Mouse (Mus musculus): ENCODE measurements at regions not wholly inside any gene's neighbourhood (a gene's known extent, or its start where the extent isn't known, plus 50 kb on each side); places are given as distances from the start of the nearest gene placed in this dataset.

DNA sequence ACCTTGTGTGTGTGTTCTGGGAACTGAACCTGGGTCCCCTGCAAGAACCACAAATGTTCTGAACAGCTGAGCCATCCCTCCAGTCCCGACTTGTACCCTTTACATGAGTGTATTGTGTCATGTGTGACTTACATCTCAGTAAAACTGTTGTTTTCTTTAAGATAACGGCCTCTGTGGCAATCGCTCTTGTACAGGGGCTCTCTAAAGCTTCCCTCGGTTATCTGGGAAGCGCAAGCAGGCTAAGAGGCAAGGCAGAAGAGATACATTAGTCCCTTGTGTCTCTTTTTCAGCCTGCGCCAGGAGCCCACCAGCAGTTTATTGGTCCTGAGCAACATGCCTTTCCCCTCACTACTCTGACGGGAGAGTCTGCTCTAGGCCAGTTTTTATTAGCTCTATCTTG is 308.1 kb upstream of the Jmjd1c start:
- DNase-seq (ENCODE audit: low read depth in 1 of 2, low spot score in 2 of 2) = no peak

DNA sequence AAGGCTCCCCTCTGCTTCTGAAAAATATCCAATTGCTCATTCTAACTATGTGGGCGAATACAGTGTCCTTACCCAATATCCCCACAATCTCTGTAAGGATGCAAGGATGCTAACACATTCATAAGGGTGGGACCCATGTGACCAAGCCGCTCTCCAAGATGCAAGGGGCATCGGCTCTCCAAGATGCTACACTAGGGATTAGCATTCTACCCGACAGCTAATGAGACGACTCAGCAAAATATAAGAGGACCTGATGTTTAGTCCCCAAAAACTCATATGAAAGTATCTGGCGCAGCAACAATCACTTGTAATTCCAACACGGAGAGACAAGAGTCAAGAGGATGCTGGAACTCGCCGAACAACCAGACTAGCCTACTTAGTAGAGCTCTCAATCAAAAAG is 299.6 kb upstream of the Jmjd1c start:
- DNase-seq (ENCODE audit: low read depth in 1 of 2, low spot score in 2 of 2) = no peak

DNA sequence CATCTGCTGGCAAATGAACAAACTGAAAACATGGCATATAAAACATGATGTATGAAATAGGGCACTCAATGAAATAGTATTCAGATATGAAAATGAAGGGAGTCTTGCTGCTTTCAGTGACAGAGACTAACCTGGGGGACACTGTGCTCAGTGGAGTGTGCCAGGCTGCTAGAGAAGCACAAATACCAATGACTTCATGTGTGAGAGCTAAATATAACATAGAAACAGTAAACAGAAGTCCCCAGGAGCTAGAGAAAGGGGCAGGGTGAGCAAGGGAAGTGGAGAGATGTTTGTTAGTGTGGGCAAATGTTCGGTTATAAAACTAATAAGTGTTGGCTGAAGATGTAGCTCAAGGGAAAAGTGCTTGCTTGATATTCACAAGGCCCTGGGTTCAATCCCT is 293.2 kb upstream of the Jmjd1c start:
- no peak for DNase-seq (ENCODE audit: low read depth in 1 of 2, low spot score in 2 of 2)

DNA sequence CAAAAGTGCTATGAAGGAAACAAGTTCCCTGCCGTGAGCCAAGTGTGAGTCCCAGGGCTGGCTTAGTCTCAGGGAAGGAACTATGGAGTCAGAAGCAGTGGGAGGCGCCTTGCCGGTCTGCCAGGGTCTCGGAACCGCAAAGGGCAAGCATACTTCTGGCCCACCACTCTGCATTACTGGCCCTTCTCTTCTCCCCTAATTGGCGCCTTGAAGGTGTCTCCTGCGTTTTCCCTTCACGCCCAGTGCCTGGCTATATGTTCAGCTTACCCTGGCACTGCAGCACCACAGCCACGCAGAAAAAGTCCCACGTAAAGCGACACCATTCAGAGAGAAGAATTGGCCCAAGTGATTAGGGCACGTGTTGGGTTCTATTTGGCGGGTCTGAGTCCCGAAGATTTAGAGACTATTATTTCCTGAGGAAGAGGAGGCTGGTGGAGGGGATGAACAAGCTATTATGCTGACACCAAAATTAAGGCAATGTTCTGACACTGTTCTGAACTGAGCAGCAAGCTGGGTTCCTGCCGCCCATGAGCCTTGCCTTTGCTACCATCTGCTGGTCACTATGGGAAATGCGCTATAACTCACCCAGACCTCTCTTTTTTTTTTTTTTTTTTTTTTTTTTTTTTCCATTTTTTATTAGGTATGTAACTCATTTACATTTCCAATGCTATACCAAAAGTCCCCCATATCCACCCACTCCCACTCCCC is 288.5 kb upstream of the Jmjd1c start:
- DNase-seq (ENCODE audit: low read depth in 1 of 2, low spot score in 2 of 2) = peak in 1 of 2 experiments; percentile 9

DNA sequence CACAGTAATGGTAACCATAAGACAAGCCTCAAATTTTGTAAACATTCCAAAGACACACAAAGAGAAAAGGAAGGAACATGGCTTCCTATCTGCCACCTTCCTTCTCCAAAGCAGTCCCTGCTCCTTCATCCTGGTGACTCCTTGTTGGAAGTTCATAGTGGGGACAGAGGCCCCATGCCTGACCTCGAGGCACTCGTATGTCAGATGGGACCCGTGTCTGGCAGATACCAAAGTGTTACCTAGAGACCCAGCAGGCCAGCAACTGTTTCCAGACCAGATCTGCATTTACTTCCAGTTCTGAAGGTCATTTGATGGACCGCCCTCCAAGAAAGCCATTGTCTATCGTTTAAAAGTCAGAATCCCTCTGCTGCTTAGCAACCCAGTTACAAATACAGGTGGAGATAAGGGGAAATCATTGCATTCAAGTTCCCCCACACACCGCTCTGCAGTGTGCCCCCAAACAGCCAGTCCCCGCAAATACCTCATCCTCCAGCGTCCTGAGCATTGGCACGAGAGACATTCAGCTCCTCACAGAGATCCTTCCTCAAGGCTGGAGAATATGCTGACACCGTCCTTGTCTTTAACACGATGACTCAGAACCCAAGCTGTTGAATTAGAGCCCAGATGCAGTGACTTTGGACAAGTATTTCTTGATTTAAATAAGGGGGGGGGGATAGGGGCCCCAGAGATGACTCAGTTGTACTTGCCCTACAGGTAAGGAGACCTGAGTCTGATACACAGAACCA is 283.2 kb upstream of the Jmjd1c start:
- DNase-seq (ENCODE audit: low read depth in 1 of 2, low spot score in 2 of 2) = no peak

DNA sequence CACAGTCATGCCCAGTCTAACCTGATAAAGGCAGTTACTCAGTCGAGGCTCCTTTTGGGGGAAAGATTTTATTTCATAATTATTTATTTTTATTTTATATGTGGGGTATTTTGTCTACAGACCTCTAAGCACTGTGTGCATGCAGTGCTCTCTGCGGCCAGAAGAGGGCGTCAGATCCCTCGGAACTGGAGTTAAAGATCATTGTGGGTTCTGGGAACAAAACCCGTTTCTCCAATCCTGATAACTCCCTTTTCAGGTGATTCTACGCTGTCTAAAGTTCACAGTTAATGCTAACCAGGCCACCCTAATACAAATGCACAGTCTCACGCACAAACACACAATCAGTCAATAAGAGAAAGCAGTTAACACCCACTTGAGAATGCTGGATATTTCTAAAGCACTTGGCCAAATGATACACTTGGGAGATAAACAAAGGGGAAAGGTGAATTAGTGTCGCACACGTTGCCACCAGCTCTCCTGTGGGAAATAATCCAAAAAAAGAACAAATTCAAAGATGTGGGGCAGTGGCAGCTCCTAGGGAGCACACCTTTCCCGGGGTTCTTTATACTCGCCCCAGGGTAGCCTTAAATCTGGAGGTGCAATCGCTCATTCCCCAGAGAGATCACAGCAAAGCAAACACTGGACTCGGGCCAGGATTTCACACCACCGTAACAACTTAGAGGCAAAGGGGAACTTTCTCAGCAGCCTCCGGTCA is 281.9 kb upstream of the Jmjd1c start:
- no peak for DNase-seq (ENCODE audit: low read depth in 1 of 2, low spot score in 2 of 2)

DNA sequence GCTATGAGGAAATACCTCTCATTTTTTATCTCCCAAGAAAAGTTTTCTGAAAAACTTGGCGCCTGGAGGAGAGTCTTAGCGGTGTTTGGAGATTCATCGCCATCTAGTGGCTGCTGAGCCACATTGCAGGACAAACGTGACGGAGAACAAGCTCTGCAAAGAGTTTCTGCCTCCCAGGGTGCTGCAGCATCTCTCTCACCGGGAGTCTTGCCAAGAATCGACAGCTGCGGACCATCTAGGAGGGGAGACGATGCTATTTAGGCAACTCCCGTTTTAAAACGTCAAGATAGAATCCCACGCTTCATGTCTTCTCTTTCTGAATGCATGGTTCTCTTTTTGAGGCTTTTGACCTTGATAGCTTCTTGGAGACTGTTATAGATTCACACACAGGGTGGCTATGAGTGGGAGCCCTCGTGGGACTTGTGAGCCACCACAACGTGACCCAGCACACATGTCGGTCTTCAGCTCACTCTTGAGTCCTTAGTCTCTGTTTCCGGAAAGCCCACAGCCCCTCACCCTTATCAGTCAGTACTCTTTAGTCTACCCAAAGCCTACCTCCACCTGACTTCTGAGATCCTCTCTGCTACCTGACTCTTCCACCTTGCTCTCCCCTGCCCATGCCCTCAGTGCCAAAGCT is 281.2 kb upstream of the Jmjd1c start:
- DNase-seq (ENCODE audit: low read depth in 1 of 2, low spot score in 2 of 2) = peak; percentile 47 to 55

DNA sequence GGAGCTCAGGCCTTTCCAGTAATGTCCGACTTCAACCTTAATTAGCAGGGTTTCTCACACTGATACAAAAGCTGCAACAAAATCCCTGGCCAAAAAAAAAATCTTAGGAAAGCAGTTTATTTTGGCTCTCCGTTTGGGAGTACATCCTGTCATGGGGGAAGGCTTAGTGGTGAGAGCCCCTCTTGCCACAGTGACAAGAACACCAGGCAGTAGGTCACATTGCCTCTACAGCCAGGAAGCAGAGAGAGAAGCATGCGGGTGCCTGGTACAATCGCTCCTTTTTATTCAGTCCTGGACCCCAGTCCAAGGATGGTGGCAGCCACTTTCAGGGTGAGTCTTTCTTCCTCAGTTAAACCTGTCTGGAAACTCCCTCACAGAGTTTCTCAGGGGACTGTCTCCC is 280.0 kb upstream of the Jmjd1c start:
- DNase-seq (ENCODE audit: low read depth in 1 of 2, low spot score in 2 of 2) = no peak

DNA sequence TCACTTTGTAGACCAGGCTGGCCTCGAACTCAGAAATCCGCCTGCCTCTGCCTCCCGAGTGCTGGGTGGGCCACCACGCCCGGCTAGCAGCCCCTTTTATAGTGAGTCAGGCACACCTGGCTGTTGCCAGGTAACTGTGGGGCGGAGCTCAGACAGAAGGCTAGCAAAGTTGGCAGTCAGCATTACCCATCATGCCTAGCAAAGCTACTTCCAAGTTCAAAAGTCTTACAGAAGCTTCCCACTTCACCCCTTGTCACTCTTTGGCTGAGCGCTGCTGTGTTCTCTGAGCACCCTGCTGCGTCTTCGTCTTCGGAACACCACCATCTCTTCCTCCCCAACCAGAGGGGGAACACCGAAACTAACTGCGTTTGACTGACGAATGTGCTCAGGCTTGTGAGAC is 279.1 kb upstream of the Jmjd1c start:
- DNase-seq (ENCODE audit: low read depth in 1 of 2, low spot score in 2 of 2) = no peak

DNA sequence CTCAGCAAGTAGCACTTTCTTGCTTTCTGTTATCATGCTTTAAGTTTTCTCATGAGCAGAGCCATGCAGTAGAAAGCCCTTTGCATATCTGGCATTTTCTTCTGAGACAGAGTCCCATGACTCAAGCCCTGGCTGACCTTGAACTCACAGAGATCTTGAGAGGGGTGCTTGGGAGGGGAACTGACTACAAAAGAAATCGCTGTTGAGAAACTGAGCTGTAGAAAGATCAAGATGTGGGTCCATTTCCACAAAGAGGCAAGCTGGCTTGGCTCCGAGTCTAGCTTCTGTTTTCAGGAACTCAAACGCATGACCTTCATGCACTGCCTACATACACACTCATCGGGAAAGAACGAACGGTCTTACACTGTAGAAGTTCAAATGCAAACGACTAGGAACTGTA is 278.0 kb upstream of the Jmjd1c start:
- DNase-seq (ENCODE audit: low read depth in 1 of 2, low spot score in 2 of 2) = no peak

DNA sequence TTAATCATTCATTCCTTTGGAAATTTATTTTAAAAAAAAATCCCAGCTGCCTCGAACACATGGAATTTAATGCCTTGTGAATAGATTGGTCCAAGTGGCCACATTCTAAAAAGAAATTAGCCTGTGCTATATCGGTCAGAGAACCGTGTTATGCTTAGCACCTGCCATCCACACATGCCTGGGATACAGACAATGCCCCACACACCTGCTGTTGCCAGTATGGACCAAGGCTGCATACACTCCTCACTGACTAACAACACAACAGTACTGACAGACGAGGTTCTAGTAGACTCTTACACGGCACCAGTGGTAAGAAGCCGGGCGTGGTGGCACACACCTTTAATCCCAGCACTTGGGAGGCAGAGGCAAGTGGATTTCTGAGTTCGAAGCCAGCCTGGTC is 276.4 kb upstream of the Jmjd1c start:
- DNase-seq (ENCODE audit: low read depth in 1 of 2, low spot score in 2 of 2) = no peak

DNA sequence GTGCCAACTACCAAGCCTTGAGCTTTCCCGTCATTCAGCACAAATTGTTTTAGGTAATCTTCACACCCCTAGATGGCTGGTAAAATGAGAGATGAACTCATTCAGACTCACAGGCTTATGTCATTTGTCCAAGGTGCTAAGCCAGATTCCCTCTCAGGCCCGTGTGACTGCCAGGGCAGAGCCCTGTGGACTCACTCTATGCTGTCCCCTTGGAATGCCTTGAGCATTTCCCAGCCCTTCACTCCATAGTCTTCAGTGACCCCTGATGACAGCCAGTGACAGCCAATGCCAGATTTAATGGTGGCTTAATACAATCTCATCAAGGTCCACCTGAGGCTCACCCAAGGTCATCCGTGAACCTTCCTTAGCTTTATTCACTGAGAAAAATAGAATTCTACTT is 270.2 kb upstream of the Jmjd1c start:
- DNase-seq (ENCODE audit: low read depth in 1 of 2, low spot score in 2 of 2) = no peak

DNA sequence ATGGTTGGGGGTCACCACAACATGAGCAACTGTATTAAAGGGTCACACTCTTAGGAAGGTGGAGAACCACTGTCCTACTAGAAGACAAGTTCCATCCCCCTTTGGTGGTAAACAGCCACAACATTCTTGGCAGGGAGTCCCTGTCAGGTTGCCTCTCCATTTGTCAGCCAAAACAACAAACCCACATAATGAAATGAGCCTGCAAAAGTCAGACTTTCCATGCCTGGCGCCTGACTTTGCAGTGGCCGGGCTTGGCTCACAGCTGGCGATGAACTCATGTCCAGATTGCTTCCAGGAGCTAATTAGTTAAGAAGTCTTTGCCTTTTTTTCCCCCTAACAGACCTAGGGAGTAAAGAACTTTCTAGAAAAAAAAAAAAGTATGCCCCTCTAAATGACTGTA is 269.6 kb upstream of the Jmjd1c start:
- DNase-seq (ENCODE audit: low read depth in 1 of 2, low spot score in 2 of 2) = no peak

DNA sequence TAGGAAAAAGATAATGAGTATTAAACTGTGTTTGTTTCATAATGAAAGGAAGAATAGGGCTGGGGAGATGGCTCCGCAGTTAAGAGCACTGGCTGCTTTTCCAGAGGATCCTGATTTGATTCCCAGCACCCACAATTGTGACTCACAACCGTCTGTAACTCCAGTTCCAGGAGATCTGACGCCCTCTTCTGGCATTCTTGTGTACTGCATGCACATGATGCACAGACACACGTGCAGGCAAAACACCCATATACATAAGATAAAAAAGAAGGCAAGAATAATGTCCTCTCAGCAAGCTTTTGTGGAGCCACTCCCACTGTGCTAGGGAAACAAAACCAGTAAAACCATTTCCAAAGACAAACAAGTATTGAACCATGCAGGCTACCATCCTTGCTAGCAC is 261.0 kb upstream of the Jmjd1c start:
- no peak for DNase-seq (ENCODE audit: low read depth in 1 of 2, low spot score in 2 of 2)

DNA sequence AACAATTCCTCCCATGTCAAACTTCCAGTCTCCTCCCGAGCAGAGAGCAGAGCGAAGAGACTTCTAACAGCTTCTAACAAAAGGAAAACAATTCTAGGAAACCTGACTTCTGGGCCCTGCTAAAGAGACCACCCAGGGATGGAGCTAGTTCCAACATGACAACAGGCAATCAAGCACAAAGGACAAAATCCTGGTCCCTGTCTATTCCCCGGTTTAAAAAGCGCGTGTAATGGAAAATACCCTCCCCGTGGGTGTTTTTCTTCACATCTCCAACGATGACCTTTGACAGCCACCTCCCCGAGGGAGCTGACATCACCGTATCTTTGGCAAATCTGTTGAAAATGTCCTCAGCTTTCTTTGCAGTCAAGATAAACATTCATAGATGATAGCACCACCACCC is 256.9 kb upstream of the Jmjd1c start:
- no peak for DNase-seq (ENCODE audit: low read depth in 1 of 2, low spot score in 2 of 2)

DNA sequence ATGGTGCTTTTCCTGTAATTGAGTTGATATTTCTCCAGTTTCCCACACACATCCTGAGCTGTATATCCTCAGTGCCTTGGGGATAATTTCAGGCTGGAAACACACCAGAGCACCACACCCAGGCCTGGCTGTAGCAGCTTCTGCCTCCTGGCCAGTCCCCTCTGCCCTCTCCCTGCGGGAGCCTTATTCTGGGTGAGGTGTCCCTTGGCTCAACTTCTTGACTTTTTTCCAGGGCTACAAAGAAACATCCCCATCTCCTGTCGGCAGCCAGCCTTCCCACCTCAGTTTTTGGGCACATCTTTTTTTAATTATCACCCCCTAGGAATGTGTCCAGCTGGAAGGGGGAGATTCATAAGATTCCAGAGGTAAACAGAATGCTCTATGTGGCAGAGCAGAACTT is 252.7 kb upstream of the Jmjd1c start:
- no peak for DNase-seq (ENCODE audit: low read depth in 1 of 2, low spot score in 2 of 2)

DNA sequence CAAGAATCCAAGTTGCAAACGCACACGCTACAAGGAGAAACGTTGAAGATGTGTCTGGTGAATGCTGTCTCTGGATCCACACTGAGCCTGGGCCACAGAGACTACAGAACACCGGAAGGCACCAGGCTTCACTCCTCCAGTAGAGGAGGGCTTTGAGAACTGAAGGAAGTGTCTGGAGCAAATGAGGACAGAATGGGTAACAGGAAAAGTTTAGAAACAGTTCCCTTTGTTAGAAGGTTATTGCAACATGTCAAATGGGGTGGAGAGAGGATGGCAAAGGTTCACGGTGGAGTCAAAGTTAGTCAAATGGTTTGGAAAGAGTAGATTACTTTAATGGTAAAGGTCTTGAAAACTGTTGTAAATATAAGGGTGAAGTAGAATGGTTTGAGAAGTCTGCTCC is 247.1 kb upstream of the Jmjd1c start:
- DNase-seq (ENCODE audit: low read depth in 1 of 2, low spot score in 2 of 2) = no peak

DNA sequence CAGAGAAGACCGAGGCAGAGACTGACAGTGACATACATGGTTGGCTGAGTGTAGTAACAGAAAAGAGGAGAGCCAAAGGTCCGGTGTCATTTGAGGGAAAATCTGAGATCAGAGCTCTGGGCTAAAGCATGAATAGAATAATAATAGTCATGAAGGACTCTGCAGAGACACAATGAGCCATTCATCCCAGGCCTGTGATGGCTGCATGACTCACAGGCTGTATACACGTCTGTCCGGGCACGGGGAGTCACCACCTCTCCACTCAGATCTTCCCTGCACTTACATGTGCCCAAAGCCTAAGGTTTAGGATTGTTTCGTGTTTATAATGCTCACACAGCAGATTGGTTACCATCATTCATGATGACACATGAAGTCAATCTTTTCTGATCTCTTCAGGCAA is 246.2 kb upstream of the Jmjd1c start:
- DNase-seq (ENCODE audit: low read depth in 1 of 2, low spot score in 2 of 2) = no peak

DNA sequence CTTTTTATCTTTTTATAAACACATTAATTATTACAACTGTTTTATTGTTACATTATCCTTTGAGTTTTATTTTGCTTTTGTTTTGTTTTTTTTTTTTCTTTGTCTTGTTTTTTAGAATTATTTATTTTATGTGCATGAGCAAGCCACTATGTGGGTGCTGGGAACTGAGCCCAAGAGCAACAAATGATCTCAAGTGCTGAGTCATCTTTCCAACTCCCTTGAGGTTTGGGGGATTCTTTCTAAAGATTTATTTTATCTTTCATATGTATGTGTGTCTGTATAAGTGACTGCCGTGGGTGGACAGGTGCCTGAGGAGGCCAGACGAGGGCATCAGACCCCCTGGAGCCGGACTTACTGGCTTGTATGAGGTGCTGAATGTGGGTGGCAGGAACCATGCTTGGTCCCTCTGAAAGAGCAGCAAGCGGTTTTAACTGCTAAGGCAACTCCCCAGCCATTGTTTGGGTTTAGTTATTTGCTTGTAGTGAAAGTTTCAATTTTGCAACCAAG is 244.9 kb upstream of the Jmjd1c start:
- no peak for DNase-seq (ENCODE audit: low read depth in 1 of 2, low spot score in 2 of 2)

DNA sequence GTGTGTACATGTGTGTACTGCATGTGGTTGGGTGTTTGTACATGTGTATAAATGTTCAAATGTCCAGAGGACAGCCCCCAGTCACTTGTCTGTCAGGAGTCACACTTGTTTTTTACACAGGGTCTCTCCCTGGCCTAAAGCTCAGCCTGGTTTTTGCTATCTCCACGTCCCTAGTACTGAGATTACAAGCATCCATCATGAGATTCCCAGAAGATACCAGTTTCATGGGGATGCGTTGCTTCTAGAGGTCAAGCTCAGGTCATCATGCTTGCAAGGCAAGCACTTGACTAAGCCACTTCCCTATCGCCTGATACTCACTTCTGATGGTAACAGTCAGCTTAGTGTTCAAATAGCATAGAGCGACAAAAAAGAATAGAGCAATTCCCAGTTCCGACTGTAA is 244.1 kb upstream of the Jmjd1c start:
- DNase-seq (ENCODE audit: low read depth in 1 of 2, low spot score in 2 of 2) = peak in 1 of 2 experiments; percentile 5

DNA sequence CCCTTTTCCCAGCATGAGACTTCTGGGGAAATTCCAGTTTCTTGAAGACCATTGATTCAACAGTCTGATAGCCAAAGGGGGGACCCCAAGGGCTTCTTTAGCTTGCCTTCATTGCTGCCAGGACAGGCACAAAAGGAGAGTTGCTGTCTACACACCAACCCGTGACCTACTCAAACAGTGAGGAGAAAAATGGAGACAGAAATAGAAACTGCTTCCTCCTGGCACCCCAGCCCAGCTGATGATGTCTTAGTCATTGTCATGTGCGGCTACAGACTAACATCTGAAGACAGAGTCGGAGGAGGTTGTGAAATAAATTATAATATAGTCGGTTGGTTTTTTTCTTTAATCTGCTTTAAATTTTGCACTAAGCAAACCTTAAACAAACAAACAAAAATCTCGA is 243.2 kb upstream of the Jmjd1c start:
- DNase-seq (ENCODE audit: low read depth in 1 of 2, low spot score in 2 of 2) = peak; percentile 42 to 52

DNA sequence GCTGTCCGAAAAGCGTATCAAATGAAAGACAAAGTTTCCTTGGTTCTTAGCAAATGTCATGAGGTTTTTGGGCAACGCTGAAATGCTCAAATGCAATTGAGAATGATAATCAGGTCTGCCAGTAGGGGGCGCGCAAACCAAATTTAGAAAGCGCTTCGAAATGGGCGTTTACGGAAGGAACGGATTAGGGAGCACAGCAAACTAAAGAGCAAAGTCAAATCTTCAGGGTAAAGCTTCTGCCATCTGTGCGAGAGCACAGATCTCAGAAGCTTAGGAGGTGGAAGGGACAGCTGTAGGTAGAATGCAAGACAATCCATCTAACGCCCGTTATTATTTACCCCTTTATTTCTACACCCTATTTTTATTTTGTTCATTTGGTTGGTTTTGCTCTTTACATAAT is 242.7 kb upstream of the Jmjd1c start:
- DNase-seq (ENCODE audit: low read depth in 1 of 2, low spot score in 2 of 2) = peak; percentile 73 to 84

Data from monocyte, adult 2 months (primary cell).